Mouse (Mus musculus): Measurements from ENCODE around the gene 5330417C22Rik. TPM values are rescaled to one million over a fixed set of nuclear protein-coding genes. Genes with fewer than 3 reads are reported as not detected.

5330417C22Rik gene
- polyA plus RNA-seq, 1 experiment, result 0.01 TPM

DNA sequence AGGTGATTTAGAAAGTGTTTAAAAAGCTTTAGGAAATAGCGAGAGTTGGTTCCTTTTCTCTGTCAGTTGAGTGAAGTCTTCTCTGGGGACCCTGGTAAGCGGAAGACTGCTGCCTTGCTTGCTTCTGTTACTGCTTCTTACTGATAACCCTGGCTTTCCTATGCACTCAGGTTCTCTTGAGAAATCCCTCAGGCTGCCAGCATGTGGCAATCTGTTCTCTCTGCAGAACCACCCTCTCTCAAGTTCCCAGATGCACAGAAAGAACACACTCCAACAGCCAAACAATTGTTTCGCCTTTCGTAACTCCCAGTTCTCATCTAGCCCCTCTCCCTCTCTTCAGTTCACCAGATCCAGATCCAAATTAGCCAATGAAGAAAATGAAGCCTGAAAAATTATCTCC, 21.6 kb upstream of the 5330417C22Rik start:
- no peaks in the 10 kb centered on the region for H3K27me3 ChIP-seq (ENCODE audit: control insufficient read depth, insufficient read depth, insufficient read length)
- H3K36me3 ChIP-seq (ENCODE audit: control insufficient read depth, insufficient read depth), result peaks cover 24% of the 10 kb centered on the region
- peaks cover 12% of the 10 kb centered on the region for H3K79me3 ChIP-seq (ENCODE audit: low read depth)
- TF ChIP-seq MAX (IDR thresholded peaks at IDR 0.05) (no peak), FOSL1 (IDR thresholded peaks at IDR 0.05; ENCODE audit: insufficient read depth, low read length, poor library complexity, severe bottlenecking) (no peak), CTCF (IDR thresholded peaks at IDR 0.05; ENCODE audit: control insufficient read depth, insufficient read depth, insufficient read length) (no peak), CEBPB (IDR thresholded peaks at IDR 0.05; ENCODE audit: low read depth) (no peak), MYOD1 (IDR thresholded peaks at IDR 0.05; ENCODE audit: control insufficient read depth, insufficient read length, low read depth) (no peak), USF1 (IDR thresholded peaks at IDR 0.05; ENCODE audit: low read depth) (no peak), MYOG (IDR thresholded peaks at IDR 0.05; ENCODE audit: control insufficient read depth, extremely low read depth, insufficient read length) (no peak)
- H3ac ChIP-seq (ENCODE audit: control insufficient read depth, insufficient read length, low read depth), result no peak overlapping the region
- H3K4me3 ChIP-seq (ENCODE audit: insufficient read depth, poor library complexity, severe bottlenecking), result no peak overlapping the region
- H3K79me2 ChIP-seq (ENCODE audit: control insufficient read depth, insufficient read depth), result peaks cover 20% of the 10 kb centered on the region

DNA sequence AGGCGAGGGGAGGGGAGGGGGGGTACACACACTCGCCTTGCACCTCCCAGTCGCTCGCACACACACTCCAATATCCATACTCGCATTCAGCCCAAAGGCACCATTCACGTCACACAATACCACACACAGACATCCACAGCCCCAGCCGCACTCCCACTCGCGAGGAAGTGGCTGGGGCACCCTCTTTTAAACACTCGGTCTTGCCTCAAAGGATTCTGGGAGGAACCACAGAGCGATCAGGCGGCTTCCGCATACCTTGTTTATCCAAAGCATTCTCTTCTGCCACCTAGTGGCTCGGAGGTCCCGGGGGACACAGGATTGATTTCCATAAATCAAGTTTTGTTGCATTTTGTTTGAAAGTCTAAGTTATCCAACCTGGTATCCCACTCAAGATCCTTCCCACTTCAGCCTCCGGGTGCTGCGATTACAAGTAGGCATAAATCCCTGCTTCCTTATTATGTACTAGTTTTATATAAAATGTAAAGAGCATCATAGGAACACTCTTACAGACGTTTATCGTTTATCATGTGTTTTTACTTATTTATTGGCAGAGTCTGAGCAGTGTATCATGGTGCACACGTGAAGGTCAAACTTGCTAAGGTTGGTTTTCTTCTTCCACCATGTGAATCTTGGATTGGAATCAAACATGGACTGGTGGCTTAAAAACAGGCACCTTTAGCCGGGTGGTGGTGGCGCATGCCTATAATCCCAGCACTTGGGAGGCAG, 18.4 kb upstream of the 5330417C22Rik start:
- Histone ChIP-seq H3K4me3 (ENCODE audit: insufficient read depth, poor library complexity, severe bottlenecking) (peak overlapping the region; percentile 68), H3K36me3 (ENCODE audit: control insufficient read depth, insufficient read depth) (peaks cover 19% of the 10 kb centered on the region), H3K79me3 (ENCODE audit: low read depth) (no peaks in the 10 kb centered on the region), H3K79me2 (ENCODE audit: control insufficient read depth, insufficient read depth) (no peaks in the 10 kb centered on the region), H3ac (ENCODE audit: control insufficient read depth, insufficient read length, low read depth) (peak overlapping the region; percentile 93), H3K27me3 (ENCODE audit: control insufficient read depth, insufficient read depth, insufficient read length) (no peaks in the 10 kb centered on the region)
- TF ChIP-seq CEBPB (IDR thresholded peaks at IDR 0.05; ENCODE audit: low read depth) (no peak), USF1 (IDR thresholded peaks at IDR 0.05; ENCODE audit: low read depth) (no peak), CTCF (IDR thresholded peaks at IDR 0.05; ENCODE audit: control insufficient read depth, insufficient read depth, insufficient read length) (peak; percentile 24), MYOG (IDR thresholded peaks at IDR 0.05; ENCODE audit: control insufficient read depth, extremely low read depth, insufficient read length) (no peak)

DNA sequence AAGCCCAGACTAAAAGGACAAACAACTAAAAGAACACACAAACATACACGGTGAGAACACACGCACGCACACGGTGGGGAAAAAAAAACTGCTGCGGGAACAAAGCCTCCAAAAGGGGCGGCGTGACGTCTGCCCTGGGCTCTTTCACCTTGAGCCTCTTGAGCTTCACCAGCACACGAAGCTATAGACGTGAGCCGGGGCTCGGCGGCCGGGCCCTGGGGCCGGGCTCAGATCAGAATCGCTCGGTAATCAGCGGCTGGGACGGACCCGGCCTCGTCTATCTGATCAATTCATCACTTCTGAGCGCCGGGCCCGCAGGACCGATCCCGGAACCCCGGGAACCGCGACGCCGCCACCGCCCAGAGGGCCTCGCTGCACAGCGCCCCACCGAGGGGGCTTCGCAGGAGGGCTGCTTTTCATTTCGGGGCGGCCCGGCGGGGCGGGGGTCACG, 17.8 kb upstream of the 5330417C22Rik start:
- TF ChIP-seq MYOD1 (IDR thresholded peaks at IDR 0.05; ENCODE audit: control insufficient read depth, insufficient read length, low read depth), result no peak
- TF ChIP-seq CEBPB (IDR thresholded peaks at IDR 0.05; ENCODE audit: low read depth), result no peak
- TF ChIP-seq MYOG (IDR thresholded peaks at IDR 0.05; ENCODE audit: control insufficient read depth, extremely low read depth, insufficient read length), result no peak
- TF ChIP-seq FOSL1 (IDR thresholded peaks at IDR 0.05; ENCODE audit: insufficient read depth, low read length, poor library complexity, severe bottlenecking), result no peak
- TF ChIP-seq CTCF (IDR thresholded peaks at IDR 0.05; ENCODE audit: control insufficient read depth, insufficient read depth, insufficient read length), result no peak
- Histone ChIP-seq H3ac (ENCODE audit: control insufficient read depth, insufficient read length, low read depth) (peak overlapping the region; percentile 93), H3K4me3 (ENCODE audit: insufficient read depth, poor library complexity, severe bottlenecking) (peak overlapping the region; percentile 68), H3K36me3 (ENCODE audit: control insufficient read depth, insufficient read depth) (peaks cover 19% of the 10 kb centered on the region), H3K79me3 (ENCODE audit: low read depth) (no peaks in the 10 kb centered on the region), H3K79me2 (ENCODE audit: control insufficient read depth, insufficient read depth) (no peaks in the 10 kb centered on the region), H3K27me3 (ENCODE audit: control insufficient read depth, insufficient read depth, insufficient read length) (no peaks in the 10 kb centered on the region)

DNA sequence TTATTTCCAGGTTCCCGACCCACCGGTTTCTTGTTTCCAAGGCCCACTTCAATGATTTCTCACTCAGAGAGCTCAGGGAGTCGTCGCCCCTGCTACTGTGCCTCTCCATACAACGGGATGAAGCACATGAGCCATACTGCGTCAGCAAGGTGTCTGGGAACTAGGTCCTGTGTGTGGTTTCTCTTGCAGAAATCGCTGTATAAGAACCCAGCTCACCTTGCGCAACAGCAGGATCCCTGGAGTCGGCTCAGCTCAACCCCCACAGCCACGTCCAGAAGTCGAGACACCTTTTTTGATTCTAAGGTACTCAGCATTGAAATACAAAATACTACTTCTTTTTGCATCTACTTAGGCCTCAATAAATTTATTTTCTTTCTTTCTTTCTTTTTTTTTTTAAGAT, 6.0 kb upstream of the 5330417C22Rik start:
- no peak overlapping the region for H3ac ChIP-seq (ENCODE audit: control insufficient read depth, insufficient read length, low read depth)
- H3K4me3 ChIP-seq (ENCODE audit: insufficient read depth, poor library complexity, severe bottlenecking), result no peak overlapping the region
- no peaks in the 10 kb centered on the region for H3K36me3 ChIP-seq (ENCODE audit: control insufficient read depth, insufficient read depth)
- H3K79me3 ChIP-seq (ENCODE audit: low read depth), result no peaks in the 10 kb centered on the region
- TF ChIP-seq MAX (IDR thresholded peaks at IDR 0.05), result no peak
- no peak for TF ChIP-seq USF1 (IDR thresholded peaks at IDR 0.05; ENCODE audit: low read depth)
- TF ChIP-seq CTCF (IDR thresholded peaks at IDR 0.05; ENCODE audit: control insufficient read depth, insufficient read depth, insufficient read length), result no peak
- no peak for TF ChIP-seq FOSL1 (IDR thresholded peaks at IDR 0.05; ENCODE audit: insufficient read depth, low read length, poor library complexity, severe bottlenecking)
- no peak for TF ChIP-seq MYOD1 (IDR thresholded peaks at IDR 0.05; ENCODE audit: control insufficient read depth, insufficient read length, low read depth)
- no peak for TF ChIP-seq MYOG (IDR thresholded peaks at IDR 0.05; ENCODE audit: control insufficient read depth, extremely low read depth, insufficient read length)
- TF ChIP-seq CEBPB (IDR thresholded peaks at IDR 0.05; ENCODE audit: low read depth), result peak; percentile 53
- H3K79me2 ChIP-seq (ENCODE audit: control insufficient read depth, insufficient read depth), result no peaks in the 10 kb centered on the region
- H3K27me3 ChIP-seq (ENCODE audit: control insufficient read depth, insufficient read depth, insufficient read length), result peaks cover 22% of the 10 kb centered on the region

DNA sequence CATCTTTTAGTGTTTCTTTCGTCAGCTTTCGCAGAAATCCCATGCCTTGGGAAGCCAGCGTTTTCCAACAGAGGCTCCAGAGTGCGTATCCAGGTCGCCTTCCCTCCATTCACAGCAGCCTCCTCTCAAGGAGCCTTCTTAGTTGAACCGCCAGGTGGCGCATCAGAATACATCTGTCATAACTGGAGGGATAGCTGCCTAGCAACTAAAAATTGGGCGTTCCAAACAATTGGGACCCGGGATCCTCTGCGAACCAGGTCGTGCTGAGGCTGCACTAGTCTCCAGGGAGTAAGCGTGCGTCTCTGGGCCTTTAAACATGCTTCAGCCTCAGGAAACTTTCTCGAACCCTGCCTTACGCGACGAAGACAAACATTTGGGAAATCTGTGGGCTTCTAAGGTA, 967 bp upstream of the 5330417C22Rik start:
- H3K27me3 ChIP-seq (ENCODE audit: control insufficient read depth, insufficient read depth, insufficient read length), result peaks cover 41% of the 10 kb centered on the region
- no peaks in the 10 kb centered on the region for H3K79me3 ChIP-seq (ENCODE audit: low read depth)
- H3K36me3 ChIP-seq (ENCODE audit: control insufficient read depth, insufficient read depth), result no peaks in the 10 kb centered on the region
- no peak overlapping the region for H3ac ChIP-seq (ENCODE audit: control insufficient read depth, insufficient read length, low read depth)
- H3K4me3 ChIP-seq (ENCODE audit: insufficient read depth, poor library complexity, severe bottlenecking), result no peak overlapping the region
- no peaks in the 10 kb centered on the region for H3K79me2 ChIP-seq (ENCODE audit: control insufficient read depth, insufficient read depth)
- TF ChIP-seq FOSL1 (IDR thresholded peaks at IDR 0.05; ENCODE audit: insufficient read depth, low read length, poor library complexity, severe bottlenecking) (no peak), MYOD1 (IDR thresholded peaks at IDR 0.05; ENCODE audit: control insufficient read depth, insufficient read length, low read depth) (no peak), CTCF (IDR thresholded peaks at IDR 0.05; ENCODE audit: control insufficient read depth, insufficient read depth, insufficient read length) (peak; percentile 54), MYOG (IDR thresholded peaks at IDR 0.05; ENCODE audit: control insufficient read depth, extremely low read depth, insufficient read length) (no peak), USF1 (IDR thresholded peaks at IDR 0.05; ENCODE audit: low read depth) (no peak), MAX (IDR thresholded peaks at IDR 0.05) (peak; percentile 58)
